Comparison of ENCODE assay signal across 8 mouse cellular contexts in genomic region chr14:55589771-55590448, GRCm38 (mm10). TPM values are rescaled to one million over a fixed set of nuclear protein-coding genes. Genes with fewer than 3 reads are reported as not detected.
DNase-seq lines count a peak whose midpoint lies in the region; ATAC-seq and TF ChIP-seq lines count a peak whose summit lies in the region.

No protein-coding gene starts in this region.

- H3K4me1 ChIP-seq in lung, adult 2 months (ENCODE audit: control insufficient read depth, insufficient read depth, low read length), result peaks cover 21% of the 10 kb centered on the region
- H3K4me1 ChIP-seq in embryonic facial prominence, embryonic 10.5 days, result peaks cover 36% of the 10 kb centered on the region
- H3K4me1 ChIP-seq in intestine, embryonic 15.5 days (replicated peaks), result peaks cover 23% of the 10 kb centered on the region
- peaks cover 48% of the 10 kb centered on the region for H3K4me1 ChIP-seq in neural tube, embryonic 15.5 days

- peaks cover 2% of the 10 kb centered on the region; the same call in 1 of the 2 replicates for H3K27me3 ChIP-seq in embryonic facial prominence, embryonic 10.5 days (replicated peaks; ENCODE audit: low read depth, poor library complexity, severe bottlenecking)
- H3K27me3 ChIP-seq in intestine, embryonic 15.5 days (replicated peaks), result no peaks in the 10 kb centered on the region
- no peaks in the 10 kb centered on the region for H3K27me3 ChIP-seq in neural tube, embryonic 15.5 days (replicated peaks)

- ATAC-seq in intestine, embryonic 15.5 days, result no peak
- ATAC-seq in neural tube, embryonic 15.5 days (ENCODE audit: low FRiP score), result no peak

- peaks cover 45% of the 10 kb centered on the region for H3K36me3 ChIP-seq in embryonic facial prominence, embryonic 10.5 days (replicated peaks)
- H3K36me3 ChIP-seq in intestine, embryonic 15.5 days, result peaks cover 3% of the 10 kb centered on the region; the same call in 1 of the 2 replicates
- H3K36me3 ChIP-seq in neural tube, embryonic 15.5 days, result peaks cover 24% of the 10 kb centered on the region

- peak overlapping the region; percentile 84 for H3K4me3 ChIP-seq in lung, adult 2 months (replicated peaks; ENCODE audit: extremely low read depth, low read depth, low read length)
- H3K4me3 ChIP-seq in embryonic facial prominence, embryonic 10.5 days, result peak overlapping the region; percentile 70
- peak overlapping the region; percentile 90 for H3K4me3 ChIP-seq in intestine, embryonic 15.5 days (replicated peaks)
- peak overlapping the region; percentile 93 for H3K4me3 ChIP-seq in neural tube, embryonic 15.5 days (replicated peaks)

- H3K9me3 ChIP-seq in embryonic facial prominence, embryonic 10.5 days, result no peaks in the 10 kb centered on the region
- no peaks in the 10 kb centered on the region for H3K9me3 ChIP-seq in intestine, embryonic 15.5 days
- no peaks in the 10 kb centered on the region for H3K9me3 ChIP-seq in neural tube, embryonic 15.5 days (replicated peaks)

- no peak for TF ChIP-seq POLR2A in lung, adult 2 months (IDR thresholded peaks at IDR 0.05; ENCODE audit: borderline replicate concordance, extremely low read depth, low read depth, low read length)

- WGBS in lung, adult 2 months, result 66% methylated on average over 11 of the region's 11 CpGs
- 90% methylated on average over 11 of the region's 11 CpGs for WGBS in embryonic facial prominence, embryonic 10.5 days
- WGBS in intestine, embryonic 15.5 days, result 69% methylated on average over 11 of the region's 11 CpGs
- 89% methylated on average over 11 of the region's 11 CpGs for WGBS in neural tube, embryonic 15.5 days

- no peak for DNase-seq in lung, adult 2 months
- DNase-seq in lung, postnatal 36 days, result no peak
- no peak for DNase-seq in embryonic facial prominence, embryonic 10.5 days (ENCODE audit: low spot score)
- no peak for DNase-seq in layer of hippocampus, adult 18-20 months (ENCODE audit: low spot score in 2 of 2)
- no peak for DNase-seq in ovary, postnatal 36 days (ENCODE audit: low spot score)
- DNase-seq in frontal cortex, postnatal 25 days (ENCODE audit: low spot score in 2 of 2), result no peak

- peak overlapping the region; percentile 85 for H3K4me2 ChIP-seq in intestine, embryonic 15.5 days (replicated peaks)
- peak overlapping the region; percentile 95 for H3K4me2 ChIP-seq in neural tube, embryonic 15.5 days

- TF ChIP-seq CTCF in lung, adult 2 months (IDR thresholded peaks at IDR 0.05; ENCODE audit: insufficient read depth, low read length), result no peak

- peak overlapping the region; percentile 92; the same call in 1 of the 2 replicates for H3K27ac ChIP-seq in embryonic facial prominence, embryonic 10.5 days (replicated peaks)
- H3K27ac ChIP-seq in intestine, embryonic 15.5 days, result peak overlapping the region; percentile 98
- H3K27ac ChIP-seq in neural tube, embryonic 15.5 days (replicated peaks), result peak overlapping the region; percentile 92; the same call in 1 of the 2 replicates

- H3K9ac ChIP-seq in intestine, embryonic 15.5 days, result peak overlapping the region; percentile 52
- H3K9ac ChIP-seq in neural tube, embryonic 15.5 days (replicated peaks), result peak overlapping the region; percentile 87

RNA-seq across cellular contexts. Expression of gene Psme2, which starts 1.0 kb away (rescaled TPM):
- polyA plus RNA-seq in lung, adult 2 months (2012; rRNA removed), result 45.0 and 60.5 TPM in 2 replicates
- polyA plus RNA-seq in embryonic facial prominence, embryonic 10.5 days (2016; fragmentation: Nextera tagmentation; extraction: Ambion mirVana), result 173 and 186 TPM in 2 replicates
- polyA plus RNA-seq in intestine, embryonic 15.5 days (2015; fragmentation: Nextera tagmentation; extraction: Ambion mirVana), result 343 and 366 TPM in 2 replicates
- polyA plus RNA-seq in neural tube, embryonic 15.5 days (2015; fragmentation: Nextera tagmentation; extraction: Ambion mirVana), result 186 and 246 TPM in 2 replicates
- total RNA-seq in layer of hippocampus, adult 18-20 months (2021), result 10 to 100 TPM; 53.7 to 57.4 TPM

RNA-seq across cellular contexts. Expression of gene Rnf31, which starts 1.6 kb away (rescaled TPM):
- polyA plus RNA-seq in lung, adult 2 months (2012; rRNA removed), result 37.7 and 42.8 TPM in 2 replicates
- 18.6 and 21.4 TPM in 2 replicates for polyA plus RNA-seq in embryonic facial prominence, embryonic 10.5 days (2016; fragmentation: Nextera tagmentation; extraction: Ambion mirVana)
- polyA plus RNA-seq in intestine, embryonic 15.5 days (2015; fragmentation: Nextera tagmentation; extraction: Ambion mirVana), result 15.7 and 16.3 TPM in 2 replicates
- polyA plus RNA-seq in neural tube, embryonic 15.5 days (2015; fragmentation: Nextera tagmentation; extraction: Ambion mirVana), result 20.4 and 22.0 TPM in 2 replicates
- 10 to 100 TPM; 38.0 to 43.0 TPM for total RNA-seq in layer of hippocampus, adult 18-20 months (2021)

RNA-seq across cellular contexts. Expression of gene Emc9, which starts 4.8 kb away (rescaled TPM):
- polyA plus RNA-seq in lung, adult 2 months (2012; rRNA removed), result 20.7 and 20.8 TPM in 2 replicates
- polyA plus RNA-seq in embryonic facial prominence, embryonic 10.5 days (2016; fragmentation: Nextera tagmentation; extraction: Ambion mirVana), result 6.0 and 6.6 TPM in 2 replicates
- 9.6 and 11.6 TPM in 2 replicates for polyA plus RNA-seq in intestine, embryonic 15.5 days (2015; fragmentation: Nextera tagmentation; extraction: Ambion mirVana)
- polyA plus RNA-seq in neural tube, embryonic 15.5 days (2015; fragmentation: Nextera tagmentation; extraction: Ambion mirVana), result 49.3 and 56.2 TPM in 2 replicates
- 10 to 100 TPM; 43.3 to 49.5 TPM for total RNA-seq in layer of hippocampus, adult 18-20 months (2021)

RNA-seq across cellular contexts. Expression of gene Psme1, which starts 12.0 kb away (rescaled TPM):
- 82.8 and 98.6 TPM in 2 replicates for polyA plus RNA-seq in lung, adult 2 months (2012; rRNA removed)
- 105 and 108 TPM in 2 replicates for polyA plus RNA-seq in embryonic facial prominence, embryonic 10.5 days (2016; fragmentation: Nextera tagmentation; extraction: Ambion mirVana)
- 197 and 207 TPM in 2 replicates for polyA plus RNA-seq in intestine, embryonic 15.5 days (2015; fragmentation: Nextera tagmentation; extraction: Ambion mirVana)
- polyA plus RNA-seq in neural tube, embryonic 15.5 days (2015; fragmentation: Nextera tagmentation; extraction: Ambion mirVana), result 214 and 228 TPM in 2 replicates
- total RNA-seq in layer of hippocampus, adult 18-20 months (2021), result 10 to 100 TPM; 54.0 to 56.6 TPM

RNA-seq across cellular contexts. Expression of gene Irf9, which starts 13.5 kb away (rescaled TPM):
- 77.3 and 82.6 TPM in 2 replicates for polyA plus RNA-seq in lung, adult 2 months (2012; rRNA removed)
- polyA plus RNA-seq in embryonic facial prominence, embryonic 10.5 days (2016; fragmentation: Nextera tagmentation; extraction: Ambion mirVana), result 7.2 and 8.0 TPM in 2 replicates
- polyA plus RNA-seq in intestine, embryonic 15.5 days (2015; fragmentation: Nextera tagmentation; extraction: Ambion mirVana), result 10.5 and 10.8 TPM in 2 replicates
- polyA plus RNA-seq in neural tube, embryonic 15.5 days (2015; fragmentation: Nextera tagmentation; extraction: Ambion mirVana), result 10.4 and 13.2 TPM in 2 replicates
- total RNA-seq in layer of hippocampus, adult 18-20 months (2021), result 10 to 100 TPM; 10.9 to 13.3 TPM
